Mouse (Mus musculus): ENCODE results near the gene Calml4.

GRCm38 (mm10) chr9:62814751-62815150 is 43.1 kb upstream of the Calml4 start:
- TF ChIP-seq CTCF (IDR thresholded peaks at IDR 0.05; ENCODE audit: low read depth) (no peak), EP300 (IDR thresholded peaks at IDR 0.05; ENCODE audit: low read depth) (no peak)
